Mouse (Mus musculus) G1E (cell line): Measurements from ENCODE around the gene Xpo5. TPM values are rescaled to one million over a fixed set of nuclear protein-coding genes. Genes with fewer than 3 reads are reported as not detected.

Experiments used
- ATAC-seq: 2 replicates; pipeline ENCODE4 v1.8.0; 2016; ENCODE audit warnings: mild to moderate bottlenecking; ENCODE audit not compliant: insufficient number of reproducible peaks, poor library complexity, low FRiP score, severe bottlenecking; ENCODE audit errors: extremely low read depth
- DNase-seq: peaks from one replicate; pipeline ENCODE4 v3.0.0; 2012; ENCODE audit warnings: low spot score
- H3K27me3 ChIP-seq: 2 replicates; pipeline ENCODE4 v1.6.1; 2012; ENCODE audit warnings: mild to moderate bottlenecking, low read length, inconsistent platforms; ENCODE audit not compliant: insufficient read depth
- H3K36me3 ChIP-seq: replicated peaks from 2 replicates; pipeline ENCODE3; 2012; ENCODE audit warnings: mild to moderate bottlenecking, inconsistent platforms
- H3K4me1 ChIP-seq: 2 replicates; pipeline ENCODE4 v1.6.1; 2012; ENCODE audit warnings: low read depth, low read length, inconsistent platforms, mixed read lengths; ENCODE audit not compliant: insufficient read depth
- H3K4me3 ChIP-seq: 2 replicates; pipeline ENCODE4 v1.5.1; 2012; ENCODE audit warnings: low read depth, mild to moderate bottlenecking, inconsistent platforms, low read length, moderate library complexity, mixed read lengths
- H3K9me3 ChIP-seq: replicated peaks from 2 replicates; pipeline ENCODE4 v1.6.1; 2012; ENCODE audit warnings: inconsistent platforms
- CTCF ChIP-seq: IDR thresholded peaks from 2 replicates; pipeline ENCODE4 v1.5.1; 2012; ENCODE audit warnings: low read depth, low read length, inconsistent platforms, mixed read lengths
- GATA1 ChIP-seq: IDR thresholded peaks from 2 replicates; pipeline ENCODE4 v1.6.1; 2012; ENCODE audit warnings: borderline replicate concordance, low read length, inconsistent platforms, mixed read lengths
- GATA2 ChIP-seq: IDR thresholded peaks from 2 replicates; pipeline ENCODE4 v1.6.1; 2012; ENCODE audit warnings: low read depth, low read length, inconsistent platforms, borderline replicate concordance
- POLR2AphosphoS5 ChIP-seq: IDR thresholded peaks from 2 replicates; pipeline ENCODE4 v1.6.1; 2012; ENCODE audit warnings: low read depth, low read length, inconsistent platforms; ENCODE audit not compliant: insufficient replicate concordance
- TAL1 ChIP-seq: conservative IDR thresholded peaks from 2 replicates; pipeline ENCODE4 v1.6.1; 2012; ENCODE audit warnings: low read depth, low read length, inconsistent platforms, mixed read lengths
- polyA plus RNA-seq: library from polyadenylated mRNA; stranded (reverse); fragments of >175 nt; gene quantifications from 2 replicates; pipeline ENCODE4 v1.2.3, GENCODE M21; 2012
- total RNA-seq, 2 experiments: library from RNA; stranded (forward) in 1 of 2; stranded (reverse) in 1 of 2; fragments of 200-1000 nt in 1 of 2; fragments of >200 nt in 1 of 2; fragmentation: Nextera tagmentation in 1 of 2; gene quantifications; 2 replicates each; pipeline ENCODE4 v1.2.3; 2014 to 2017

Xpo5 gene
- total and polyA plus RNA-seq, 3 experiments: 24.8 to 65.6 (median 55.3) TPM

- peaks cover 96% of the 10 kb centered on the region for H3K36me3 ChIP-seq
- H3K4me3 ChIP-seq: no peak overlapping the region
- no peaks in the 10 kb centered on the region for H3K9me3 ChIP-seq
- no peaks in the 10 kb centered on the region for H3K27me3 ChIP-seq
- TF ChIP-seq POLR2AphosphoS5 (no peak), GATA2 (no peak), CTCF (no peak), GATA1 (no peak), TAL1 (no peak)
- H3K4me1 ChIP-seq: peaks cover 2% of the 10 kb centered on the region; the same call in 1 of the 2 replicates
- ATAC-seq: no peak
- DNase-seq: no peak
Measured at GRCm38 (mm10) chr17:46182273-46182672, 20.3 kb upstream of the Xpo5 start.

- TF ChIP-seq GATA2: no peak
- no peak for TF ChIP-seq GATA1
- TF ChIP-seq CTCF: no peak
- TF ChIP-seq POLR2AphosphoS5: no peak
- no peak for TF ChIP-seq TAL1
- Histone ChIP-seq H3K36me3 (peaks cover 94% of the 10 kb centered on the region), H3K27me3 (no peaks in the 10 kb centered on the region), H3K9me3 (no peaks in the 10 kb centered on the region), H3K4me1 (peaks cover 5% of the 10 kb centered on the region), H3K4me3 (no peak overlapping the region)
- DNase-seq (no peak), ATAC-seq (no peak)
Measured at GRCm38 (mm10) chr17:46188829-46189228, 13.8 kb upstream of the Xpo5 start.

DNA sequence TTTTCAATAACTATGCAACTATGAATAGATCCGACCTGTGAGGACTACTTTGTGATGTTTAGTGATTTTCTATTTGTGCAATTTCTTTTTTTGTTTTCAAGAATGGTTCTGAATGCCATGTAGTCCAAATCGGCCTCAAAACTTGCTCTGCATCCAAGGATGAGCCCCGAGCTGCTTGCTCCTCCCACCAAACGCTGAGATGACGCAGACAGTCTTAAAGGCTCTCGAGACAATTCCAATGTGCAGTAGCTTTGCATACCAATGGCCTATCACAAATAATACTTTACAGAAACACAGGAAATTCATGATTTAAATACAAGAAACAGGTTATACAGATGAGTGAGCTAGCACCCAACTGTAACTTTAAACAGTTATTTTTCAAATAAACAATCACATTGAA lies 1.4 kb upstream of the Xpo5 start:
- Histone ChIP-seq H3K9me3 (no peaks in the 10 kb centered on the region), H3K36me3 (peaks cover 59% of the 10 kb centered on the region), H3K4me1 (peaks cover 44% of the 10 kb centered on the region), H3K4me3 (peak overlapping the region; percentile 97), H3K27me3 (no peaks in the 10 kb centered on the region)
- no peak for TF ChIP-seq CTCF
- no peak for TF ChIP-seq TAL1
- TF ChIP-seq GATA1: no peak
- TF ChIP-seq POLR2AphosphoS5: no peak
- no peak for TF ChIP-seq GATA2
- DNase-seq: peak; percentile 40
- ATAC-seq: no peak

GRCm38 (mm10) chr17:46203078-46203477 lies 496 bp downstream of the Xpo5 start:
- Histone ChIP-seq H3K4me3 (peak overlapping the region; percentile 97), H3K27me3 (no peaks in the 10 kb centered on the region), H3K36me3 (peaks cover 59% of the 10 kb centered on the region), H3K9me3 (no peaks in the 10 kb centered on the region), H3K4me1 (peaks cover 50% of the 10 kb centered on the region)
- DNase-seq: peak; percentile 27
- no peak; the same call in 1 of the 2 replicates for ATAC-seq
- TF ChIP-seq GATA1: no peak
- no peak for TF ChIP-seq GATA2
- no peak for TF ChIP-seq CTCF
- no peak for TF ChIP-seq TAL1
- no peak for TF ChIP-seq POLR2AphosphoS5

- H3K4me3 ChIP-seq: no peak overlapping the region
- H3K27me3 ChIP-seq: no peaks in the 10 kb centered on the region
- no peak for DNase-seq
- TF ChIP-seq CTCF (no peak), POLR2AphosphoS5 (no peak), GATA1 (no peak), TAL1 (no peak), GATA2 (no peak)
- H3K4me1 ChIP-seq: peaks cover 28% of the 10 kb centered on the region
- H3K36me3 ChIP-seq: peaks cover 64% of the 10 kb centered on the region
- ATAC-seq: no peak
- H3K9me3 ChIP-seq: no peaks in the 10 kb centered on the region
Measured at GRCm38 (mm10) chr17:46206676-46207075, 4.1 kb downstream of the Xpo5 start.

- no peak for DNase-seq
- TF ChIP-seq TAL1 (no peak), CTCF (no peak), GATA1 (no peak), GATA2 (no peak), POLR2AphosphoS5 (no peak)
- ATAC-seq: no peak
Measured at GRCm38 (mm10) chr17:46210550-46210949, 8.0 kb downstream of the Xpo5 start.

More at GRCm38 (mm10) chr17:46210550-46210949, 8.0 kb downstream of the Xpo5 start:
- Histone ChIP-seq H3K4me3 (no peak overlapping the region), H3K4me1 (peaks cover 13% of the 10 kb centered on the region), H3K9me3 (no peaks in the 10 kb centered on the region), H3K36me3 (peaks cover 82% of the 10 kb centered on the region), H3K27me3 (no peaks in the 10 kb centered on the region)
